Mouse (Mus musculus) T-helper 17 cell (primary cell): ENCODE results near the gene Nme9.

ENCODE experiments used
- in situ Hi-C, 2 experiments: fragments of 300-600 bp; cut with MboI, MseI; formaldehyde crosslinking; loops; 1 replicate in 1 of 2; 2 replicates in 1 of 2; pipeline ENCODE4 v1.15.1; 2025; ENCODE audit warnings: high pct_unique_total_duplicates in 2 of 2

Gene Nme9

GRCm38 (mm10) chr9:99436182-99437030 lies 14.9 kb upstream of the Nme9 start:
- in situ Hi-C loops, result loop anchor here in 1 of 2 experiments (25.0 kb wide), 1 partner anchor 799 kb away; no protein-coding TSS in a partner anchor

- in situ Hi-C loops, result loop anchor here in 1 of 2 experiments (25.0 kb wide), 1 partner anchor 800 kb away; no protein-coding TSS in a partner anchor
These were observed 14.1 kb upstream of the Nme9 start, which contains the start of gene Mras for GRCm38 (mm10) chr9:99437031-99437764. Gene Mras (minus strand): TSS chr9:99437381.

GRCm38 (mm10) chr9:99437781-99438565 lies 13.3 kb upstream of the Nme9 start:
- in situ Hi-C loops, result loop anchor here in 1 of 2 experiments (25.0 kb wide), 1 partner anchor 801 kb away; no protein-coding TSS in a partner anchor

- in situ Hi-C loops, result loop anchor here in 1 of 2 experiments (25.0 kb wide), 1 partner anchor 802 kb away; no protein-coding TSS in a partner anchor
These were observed 12.2 kb upstream of the Nme9 start for GRCm38 (mm10) chr9:99439064-99439463.

- in situ Hi-C loops, result loop anchor here in 1 of 2 experiments (25.0 kb wide), 1 partner anchor 804 kb away; no protein-coding TSS in a partner anchor
These were observed 10.3 kb upstream of the Nme9 start for GRCm38 (mm10) chr9:99440941-99441340.

- in situ Hi-C loops, result loop anchor here in 1 of 2 experiments (25.0 kb wide), 1 partner anchor 805 kb away; no protein-coding TSS in a partner anchor
These were observed 9.4 kb upstream of the Nme9 start for GRCm38 (mm10) chr9:99441647-99442433.

- in situ Hi-C loops, result loop anchor here in 1 of 2 experiments (25.0 kb wide), 1 partner anchor 807 kb away; no protein-coding TSS in a partner anchor
These were observed 6.6 kb upstream of the Nme9 start for GRCm38 (mm10) chr9:99444590-99445178.

- in situ Hi-C loops, result loop anchor here in 1 of 2 experiments (25.0 kb wide), 1 partner anchor 809 kb away; no protein-coding TSS in a partner anchor
These were observed 5.0 kb upstream of the Nme9 start for GRCm38 (mm10) chr9:99446259-99446658.

- in situ Hi-C loops, result loop anchor here in 1 of 2 experiments (25.0 kb wide), 1 partner anchor 810 kb away; no protein-coding TSS in a partner anchor
These were observed 4.0 kb upstream of the Nme9 start for GRCm38 (mm10) chr9:99447323-99447722.

- in situ Hi-C loops, result loop anchor here in 1 of 2 experiments (25.0 kb wide), 1 partner anchor 813 kb away; no protein-coding TSS in a partner anchor
These were observed 1.2 kb upstream of the Nme9 start for GRCm38 (mm10) chr9:99449886-99450647.

- in situ Hi-C loops, result no loop called here
These were observed 2.9 kb downstream of the Nme9 start for GRCm38 (mm10) chr9:99454211-99454610.

GRCm38 (mm10) chr9:99458529-99459208 lies 7.4 kb downstream of the Nme9 start:
- in situ Hi-C loops, result loop anchor here in 1 of 2 experiments (5.0 kb wide), 1 partner anchor 204 kb away; no protein-coding TSS in a partner anchor

GRCm38 (mm10) chr9:99459730-99460129 lies 8.5 kb downstream of the Nme9 start:
- in situ Hi-C loops, result loop anchor here (5.0 kb wide), 3 partner anchors 123 to 203 kb away; no protein-coding TSS in a partner anchor

GRCm38 (mm10) chr9:99464876-99465275 lies 13.6 kb downstream of the Nme9 start:
- in situ Hi-C loops, result loop anchor here in 1 of 2 experiments (5.0 kb wide), 2 partner anchors 117 to 192 kb away; no protein-coding TSS in a partner anchor

GRCm38 (mm10) chr9:99468572-99468971 lies 17.3 kb downstream of the Nme9 start:
- in situ Hi-C loops, result no loop called here

- in situ Hi-C loops, result loop anchor here in 1 of 2 experiments (5.0 to 10.0 kb wide), 2 partner anchors 108 to 1635 kb away; partner anchors contain the start of gene Dbr1
These were observed 18.5 kb downstream of the Nme9 start for GRCm38 (mm10) chr9:99469681-99470273.
